Mouse (Mus musculus) kidney, postnatal 0 days (tissue): ENCODE results near the gene Tmem164. TPM values are rescaled to one million over a fixed set of nuclear protein-coding genes. Genes with fewer than 3 reads are reported as not detected.

Experiments
- ATAC-seq: fragments of 200-750 bp; cut with Nextera tagmentation; replicated peaks from 2 replicates; pipeline ENCODE4 v1.8.0; 2017; ENCODE audit warnings: low read depth, moderate number of reproducible peaks, moderate TSS enrichment, moderate library complexity; ENCODE audit not compliant: low FRiP score
- DNase-seq: peaks from one replicate; pipeline ENCODE4 v3.0.0-alpha.2; 2016; ENCODE audit warnings: low spot score
- H3K27ac ChIP-seq: fragments of 300-500 bp; sonication (generic); 2 replicates; pipeline ENCODE4 v1.5.1; 2014; ENCODE audit warnings: mild to moderate bottlenecking
- H3K27me3 ChIP-seq: fragments of 300-500 bp; sonication (generic); 2 replicates; pipeline ENCODE4 v1.6.1; 2014; ENCODE audit warnings: low read length, mixed read lengths; ENCODE audit not compliant: insufficient read depth
- H3K36me3 ChIP-seq: fragments of 300-500 bp; sonication (generic); 2 replicates; pipeline ENCODE4 v1.6.1; 2014; ENCODE audit warnings: low read length, mixed read lengths; ENCODE audit not compliant: insufficient read depth
- H3K4me1 ChIP-seq: fragments of 300-500 bp; sonication (generic); replicated peaks from 2 replicates; pipeline ENCODE4 v1.6.1; 2014; ENCODE audit warnings: antibody characterized with exemption, low read length, mixed read lengths; ENCODE audit not compliant: insufficient read depth
- H3K4me2 ChIP-seq: fragments of 300-500 bp; sonication (generic); 2 replicates; pipeline ENCODE4 v1.6.1; 2014; ENCODE audit warnings: mild to moderate bottlenecking, low read length, moderate library complexity, mixed read lengths
- H3K4me3 ChIP-seq: fragments of 300-500 bp; sonication (generic); replicated peaks from 2 replicates; pipeline ENCODE4 v1.5.1; 2014; ENCODE audit warnings: low read depth, low read length
- H3K9ac ChIP-seq: fragments of 300-500 bp; sonication (generic); 2 replicates; pipeline ENCODE4 v1.6.1; 2014; ENCODE audit warnings: low read depth, low read length
- H3K9me3 ChIP-seq: fragments of 300-500 bp; sonication (generic); replicated peaks from 2 replicates; pipeline ENCODE4 v1.6.1; 2016; ENCODE audit warnings: low read length, inconsistent platforms, mixed read lengths
- CTCF ChIP-seq: IDR thresholded peaks from 2 replicates; pipeline ENCODE4 v1.5.1; 2016; ENCODE audit warnings: antibody characterized with exemption, low read depth, mild to moderate bottlenecking, moderate library complexity
- WGBS: fragments of 180-500 bp; shearing (Covaris S2); extraction: QIAGEN DNeasy Blood & Tissue Kit; methylation state at CpG from one replicate; pipeline ENCODE4 v1.1.7; 2014; 5-methylcytosine and 5-hydroxymethylcytosine counted together
- polyA plus RNA-seq: library from polyadenylated mRNA; unstranded; fragments of >200 nt; fragmentation: Nextera tagmentation; extraction: Ambion mirVana; gene quantifications from 2 replicates; pipeline ENCODE4 v1.2.1, GENCODE M21; 2015

The Tmem164 gene
- polyA plus RNA-seq, 1 experiment from 2014 or later: 33.0 TPM

GRCm38 (mm10) chrX:142679502-142680250, 1.5 kb upstream of the Tmem164 start:
- WGBS: 42% methylated on average over 11 of the region's 11 CpGs
- H3K9ac ChIP-seq: 0 out of 2 replicates have a peak overlapping the region, but pooled peaks have one; percentile 35
- H3K36me3 ChIP-seq: no peaks in the 10 kb centered on the region
- no peaks in the 10 kb centered on the region for H3K4me1 ChIP-seq
- peak overlapping the region; percentile 55; the same call in 1 of the 2 replicates for H3K4me3 ChIP-seq
- H3K27me3 ChIP-seq: no peaks in the 10 kb centered on the region
- ATAC-seq (no peak), DNase-seq (no peak)
- H3K4me2 ChIP-seq: peak overlapping the region; percentile 69
- H3K9me3 ChIP-seq: no peaks in the 10 kb centered on the region
- H3K27ac ChIP-seq: peak overlapping the region; percentile 93
- TF ChIP-seq CTCF: no peak

DNA sequence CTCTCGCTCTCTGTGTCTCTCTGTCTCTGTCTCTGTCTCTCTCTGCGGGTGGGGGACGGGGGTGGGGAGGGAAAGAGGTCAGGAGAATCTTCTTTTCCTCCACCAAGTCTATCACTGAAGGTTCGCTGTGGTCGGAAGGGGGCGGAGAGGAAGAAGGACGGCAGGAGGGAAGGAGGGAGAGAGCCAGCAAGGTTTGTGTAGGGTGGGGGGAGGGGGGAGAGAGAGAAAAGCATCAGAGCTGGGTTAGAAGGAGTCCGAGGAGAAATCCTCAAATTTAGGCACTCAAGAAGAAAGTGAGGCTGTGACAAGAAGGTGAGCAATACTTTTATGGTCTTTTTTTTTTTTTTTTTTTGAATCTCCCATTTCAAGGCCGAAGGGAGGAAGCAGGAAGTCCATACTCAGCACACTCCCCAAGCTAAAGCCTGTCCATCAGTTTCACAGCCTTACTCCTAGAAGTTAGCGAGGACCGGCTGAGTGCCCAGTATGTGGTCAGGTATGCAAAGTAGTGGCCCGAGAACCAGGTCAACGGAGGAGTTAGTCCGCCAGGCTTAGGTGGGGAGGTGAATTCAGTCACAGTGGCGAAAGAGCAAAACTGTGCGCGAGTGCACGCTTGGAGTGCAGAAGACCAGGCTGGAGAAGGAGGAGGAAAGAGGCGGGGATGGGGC, 683 bp upstream of the Tmem164 start:
- DNase-seq: peak; percentile 78
- 27% methylated on average over 19 of the region's 19 CpGs for WGBS
- peak; percentile 21; the same call in 1 of the 2 replicates for TF ChIP-seq CTCF
- Histone ChIP-seq H3K36me3 (no peaks in the 10 kb centered on the region), H3K4me2 (peak overlapping the region; percentile 69), H3K9ac (peak overlapping the region; percentile 35; the same call in 1 of the 2 replicates), H3K4me1 (no peaks in the 10 kb centered on the region), H3K27ac (peak overlapping the region; percentile 93), H3K27me3 (no peaks in the 10 kb centered on the region), H3K9me3 (no peaks in the 10 kb centered on the region), H3K4me3 (peak overlapping the region; percentile 55)
- no peak; the same call in 1 of the 2 replicates for ATAC-seq

DNA sequence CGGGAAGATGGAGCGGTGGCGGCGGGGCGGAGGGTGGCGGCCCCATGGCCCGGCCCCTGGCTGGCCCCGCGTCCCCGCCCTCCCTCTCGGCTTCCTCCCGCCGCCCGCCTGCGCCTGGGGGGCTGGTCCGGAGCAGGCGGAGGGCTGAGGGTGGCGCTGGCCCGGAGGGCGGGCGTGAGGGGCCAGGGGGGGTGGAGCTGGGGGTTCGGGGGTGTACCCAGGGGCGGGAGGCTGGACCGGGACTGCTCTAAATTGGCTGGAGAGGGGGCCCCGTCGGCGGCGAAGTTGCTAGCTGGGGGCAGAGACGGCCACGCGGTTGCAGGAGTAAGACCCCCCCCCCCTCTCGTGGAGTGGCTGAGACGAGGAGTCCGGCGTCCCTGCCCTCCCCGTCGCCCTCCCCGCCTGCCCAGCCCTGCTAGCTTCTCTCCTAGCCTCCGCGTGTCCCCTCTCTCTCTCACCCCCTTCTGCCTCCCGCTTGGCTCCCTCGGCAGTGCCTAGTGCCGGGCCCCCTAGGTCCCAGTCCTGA, 473 bp downstream of the Tmem164 start:
- Histone ChIP-seq H3K9me3 (no peaks in the 10 kb centered on the region), H3K27ac (peak overlapping the region; percentile 93), H3K9ac (peak overlapping the region; percentile 74), H3K27me3 (no peaks in the 10 kb centered on the region), H3K36me3 (no peaks in the 10 kb centered on the region), H3K4me3 (peak overlapping the region; percentile 55), H3K4me2 (peak overlapping the region; percentile 69), H3K4me1 (no peaks in the 10 kb centered on the region)
- DNase-seq (peak; percentile 69), ATAC-seq (peak; percentile 76)
- TF ChIP-seq CTCF: no peak
- 27% methylated on average over 8 of the region's 43 CpGs for WGBS

DNA sequence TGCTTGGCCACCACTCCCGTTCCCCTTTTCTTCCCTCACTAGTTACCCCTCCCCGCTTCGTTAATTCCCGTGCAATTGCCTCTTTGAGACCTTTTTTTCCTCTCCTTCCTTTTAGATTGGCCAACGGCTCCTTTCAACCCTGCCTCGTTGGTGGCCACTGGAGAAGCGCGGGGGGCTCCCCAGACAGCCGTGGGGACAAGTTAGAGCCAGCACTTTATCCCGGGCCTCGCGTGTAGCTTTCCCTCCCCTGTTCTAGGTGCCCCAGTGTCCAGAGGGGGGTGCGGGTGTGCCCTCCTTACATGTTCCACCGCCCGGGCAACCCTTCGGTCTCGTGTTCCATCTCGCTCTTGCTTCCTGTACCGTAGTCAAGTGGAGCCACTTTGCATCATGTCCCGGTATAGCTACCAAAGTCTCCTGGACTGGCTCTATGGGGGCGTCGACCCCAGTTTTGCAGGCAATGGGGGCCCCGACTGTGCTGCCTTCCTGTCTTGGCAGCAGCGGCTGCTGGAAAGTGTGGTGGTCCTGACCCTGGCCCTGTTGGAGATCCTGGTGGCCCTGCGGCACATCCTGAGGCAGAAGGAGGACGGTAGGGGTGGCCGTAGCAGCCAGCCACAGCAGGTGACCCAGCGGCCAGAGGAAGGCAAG, 1.1 kb downstream of the Tmem164 start:
- peak; percentile 31 for DNase-seq
- WGBS: 30% methylated on average over 28 of the region's 28 CpGs
- no peaks in the 10 kb centered on the region for H3K9me3 ChIP-seq

GRCm38 (mm10) chrX:142682990-142683389, 1.8 kb downstream of the Tmem164 start:
- H3K9ac ChIP-seq: peak overlapping the region; percentile 74
- H3K9me3 ChIP-seq: no peaks in the 10 kb centered on the region
- peak overlapping the region; percentile 55 for H3K4me3 ChIP-seq
- H3K36me3 ChIP-seq: no peaks in the 10 kb centered on the region
- DNase-seq (no peak), ATAC-seq (no peak)
- H3K27me3 ChIP-seq: no peaks in the 10 kb centered on the region
- peak overlapping the region; percentile 93; the same call in 1 of the 2 replicates for H3K27ac ChIP-seq
- peak overlapping the region; percentile 69 for H3K4me2 ChIP-seq
- no peaks in the 10 kb centered on the region for H3K4me1 ChIP-seq
- WGBS: 49% methylated on average over 5 of the region's 5 CpGs
- no peak for TF ChIP-seq CTCF

More for the DNA sequence above, 1.1 kb downstream of the Tmem164 start:
- H3K4me1 ChIP-seq: no peaks in the 10 kb centered on the region
- H3K9ac ChIP-seq: peak overlapping the region; percentile 74
- H3K4me3 ChIP-seq: peak overlapping the region; percentile 55
- H3K36me3 ChIP-seq: no peaks in the 10 kb centered on the region
- TF ChIP-seq CTCF: no peak
- no peak for ATAC-seq
- H3K4me2 ChIP-seq: peak overlapping the region; percentile 69
- H3K27ac ChIP-seq: peak overlapping the region; percentile 93
- no peaks in the 10 kb centered on the region for H3K27me3 ChIP-seq

DNA sequence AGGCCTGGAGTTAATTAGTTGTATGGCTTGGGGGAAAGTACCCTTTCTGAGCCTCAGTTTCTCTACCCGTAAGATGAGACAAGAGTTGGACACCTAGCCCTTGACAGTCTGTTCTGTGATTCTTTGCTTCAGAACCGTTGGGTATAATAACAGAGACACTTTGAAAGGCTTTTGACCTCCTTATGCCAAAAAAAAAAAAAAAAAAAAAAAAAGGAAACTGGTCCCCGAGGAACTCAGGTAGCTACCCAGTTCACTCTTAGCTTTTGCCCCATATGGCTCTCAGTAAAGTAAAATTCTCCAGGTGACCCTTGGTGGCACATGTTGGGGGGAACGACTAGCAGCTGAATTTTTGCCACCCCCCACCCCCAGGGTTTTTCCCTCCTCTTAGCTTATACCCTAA, 3.5 kb downstream of the Tmem164 start:
- no peak overlapping the region for H3K9ac ChIP-seq
- 40% methylated on average over 4 of the region's 4 CpGs for WGBS
- no peak overlapping the region for H3K27ac ChIP-seq
- no peaks in the 10 kb centered on the region for H3K36me3 ChIP-seq
- H3K9me3 ChIP-seq: no peaks in the 10 kb centered on the region
- H3K4me3 ChIP-seq: no peak overlapping the region
- no peak for ATAC-seq
- no peaks in the 10 kb centered on the region for H3K4me1 ChIP-seq
- H3K27me3 ChIP-seq: no peaks in the 10 kb centered on the region
- TF ChIP-seq CTCF: no peak
- DNase-seq: no peak
- peak overlapping the region; percentile 28 for H3K4me2 ChIP-seq
